Mouse (Mus musculus): ENCODE data around the gene Nhlh2.

Gene Nhlh2

DNA sequence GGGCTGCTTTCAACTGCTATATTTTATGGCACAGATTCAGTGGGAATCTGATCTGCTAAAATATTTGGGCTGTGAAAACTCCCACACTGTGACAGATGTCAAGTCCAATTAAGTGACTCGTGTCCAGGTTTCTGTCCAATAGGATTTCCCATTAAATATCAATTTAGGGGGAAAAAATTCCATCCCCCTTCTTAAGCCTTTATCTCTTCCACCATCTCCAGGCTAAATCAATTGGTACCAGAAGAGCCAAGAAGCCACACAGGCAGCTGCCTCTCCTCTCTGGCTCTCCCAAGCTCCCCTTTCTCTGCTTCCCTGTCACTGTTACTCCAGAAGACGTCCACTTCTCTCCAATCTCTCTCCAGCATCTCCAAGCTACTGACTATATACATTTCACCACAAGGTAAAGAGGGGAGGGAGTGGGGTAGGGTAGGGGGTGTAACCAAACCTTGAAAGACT is at the start of gene Nhlh2:
Gene Nhlh2 (plus strand): TSS at position 151 of the 456 bp plus-strand sequence.
- no peak for DNase-seq (ENCODE audit: low spot score)

DNA sequence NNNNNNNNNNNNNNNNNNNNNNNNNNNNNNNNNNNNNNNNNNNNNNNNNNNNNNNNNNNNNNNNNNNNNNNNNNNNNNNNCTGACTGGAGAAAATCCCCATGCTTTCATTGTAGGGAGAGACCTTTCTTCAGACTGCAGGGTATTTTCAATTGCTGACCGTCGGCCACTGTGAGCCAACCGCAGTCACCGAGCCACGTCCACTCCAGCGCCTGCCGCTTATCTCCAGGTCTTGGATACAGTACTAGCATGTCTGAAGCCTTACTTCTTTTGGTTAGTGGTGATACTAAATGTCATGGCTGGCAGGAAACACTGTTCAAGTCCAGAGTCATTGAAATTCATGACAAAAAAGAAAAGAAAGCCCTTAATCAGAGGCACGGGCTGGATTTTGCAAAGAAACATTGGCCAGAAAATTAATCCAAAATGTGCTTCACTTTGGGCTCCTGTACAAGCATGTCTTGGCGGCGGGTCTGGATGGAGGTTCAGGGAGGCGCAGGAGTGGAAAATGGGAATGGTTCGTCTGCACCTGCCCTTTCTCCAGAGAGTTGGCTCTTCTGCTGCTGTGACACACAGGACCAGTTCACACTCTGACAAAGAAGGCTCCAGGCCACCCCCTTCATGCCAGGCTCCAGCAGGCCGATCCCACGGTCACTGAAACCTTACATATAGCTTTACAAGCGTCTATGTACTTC is 48.6 kb upstream of the Nhlh2 start:
- DNase-seq (ENCODE audit: low spot score): no peak

DNA sequence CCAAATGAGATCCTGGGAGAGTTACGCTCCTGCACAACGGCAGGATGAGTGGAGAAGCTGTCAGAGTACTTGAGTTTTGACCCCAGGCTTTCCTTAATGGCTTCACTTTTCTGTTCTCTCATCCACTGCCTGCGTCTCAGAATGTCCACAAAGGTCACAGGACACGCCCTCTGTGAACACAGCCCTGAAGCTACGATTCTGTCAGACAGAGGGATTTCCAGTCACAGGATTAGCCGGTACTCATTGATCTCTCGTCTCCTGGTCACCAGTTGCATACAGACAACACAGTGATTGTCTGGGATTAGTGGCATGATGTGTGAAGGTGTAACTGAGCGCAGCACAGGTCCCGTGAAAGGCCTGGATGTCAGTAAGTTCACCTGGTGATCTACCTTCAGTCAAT is 46.4 kb upstream of the Nhlh2 start:
- no peak for DNase-seq (ENCODE audit: low spot score)

DNA sequence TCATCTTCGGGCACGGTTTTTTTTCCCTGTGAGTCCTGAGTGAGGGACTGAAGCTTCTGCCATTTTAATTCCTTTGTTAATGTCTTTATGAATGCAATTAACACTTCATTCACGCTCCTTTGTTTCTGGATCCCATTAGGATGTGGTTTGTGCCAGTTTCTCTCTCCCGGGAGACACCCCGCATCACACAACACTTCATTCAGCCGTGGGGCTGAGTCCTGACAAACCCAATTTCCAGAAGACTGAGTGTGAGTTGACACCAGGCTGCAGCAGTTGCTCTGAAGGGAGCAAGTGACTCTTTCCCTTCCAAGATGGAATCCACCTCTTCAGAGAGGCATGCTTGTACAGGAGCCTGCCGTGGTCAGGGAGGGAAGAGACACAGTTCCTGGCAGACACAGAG is 45.5 kb upstream of the Nhlh2 start:
- no peak for DNase-seq (ENCODE audit: low spot score)

DNA sequence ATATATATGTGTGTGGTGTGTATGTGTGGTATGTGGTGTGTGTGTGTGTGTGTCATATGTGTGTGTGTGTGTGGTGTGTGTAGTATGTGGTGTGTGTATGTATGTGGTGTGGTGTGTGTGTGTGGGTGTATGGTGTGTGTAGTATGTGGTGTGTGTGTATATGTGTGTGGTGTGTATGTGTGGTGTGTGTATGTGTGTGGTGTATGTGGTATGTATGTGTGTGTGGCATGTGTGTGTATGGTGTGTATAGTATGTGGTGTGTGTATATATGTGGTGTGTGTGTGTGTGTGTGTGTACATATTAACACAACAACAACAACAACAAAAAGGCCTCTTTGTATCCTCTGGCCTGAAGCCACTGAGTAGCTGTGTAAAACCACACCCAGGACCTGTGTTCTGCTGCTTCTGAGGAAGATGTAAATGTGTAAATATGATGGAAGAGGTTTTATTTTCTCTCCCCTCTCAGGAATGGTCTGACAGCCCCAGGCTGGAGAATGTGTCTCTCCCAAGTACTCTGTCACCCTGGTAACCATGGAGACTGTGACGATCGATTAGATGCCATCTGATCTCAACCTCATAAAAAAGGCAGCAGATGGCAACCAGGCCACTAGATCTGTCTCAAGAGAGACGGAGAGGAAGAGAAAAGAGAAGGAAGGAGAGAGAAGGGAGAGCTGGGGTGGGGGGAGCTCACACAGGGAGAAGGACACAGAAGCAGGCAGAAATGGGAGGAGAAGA is 42.9 kb upstream of the Nhlh2 start:
- DNase-seq (ENCODE audit: low spot score): no peak

DNA sequence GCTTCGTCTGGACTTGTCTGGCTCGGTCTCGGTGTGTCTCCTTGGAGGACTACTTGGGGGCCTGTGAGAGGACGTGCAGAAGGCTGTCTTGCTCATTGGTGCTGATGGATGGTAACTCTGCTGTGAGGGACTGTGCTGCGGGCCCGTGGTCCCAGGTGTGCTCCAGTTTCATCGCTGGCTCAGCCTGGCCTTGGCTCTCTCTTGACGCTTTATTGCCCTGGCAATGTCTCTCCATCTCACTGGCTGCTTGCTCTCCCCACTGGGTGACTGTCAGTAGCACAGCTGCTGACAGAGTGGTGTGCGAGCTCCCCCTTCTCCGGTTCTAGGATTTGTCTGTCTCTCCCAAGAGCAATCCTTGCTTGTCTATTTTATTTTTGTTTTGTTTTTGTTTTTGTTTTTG is 34.5 kb upstream of the Nhlh2 start:
- DNase-seq (ENCODE audit: low spot score): no peak

DNA sequence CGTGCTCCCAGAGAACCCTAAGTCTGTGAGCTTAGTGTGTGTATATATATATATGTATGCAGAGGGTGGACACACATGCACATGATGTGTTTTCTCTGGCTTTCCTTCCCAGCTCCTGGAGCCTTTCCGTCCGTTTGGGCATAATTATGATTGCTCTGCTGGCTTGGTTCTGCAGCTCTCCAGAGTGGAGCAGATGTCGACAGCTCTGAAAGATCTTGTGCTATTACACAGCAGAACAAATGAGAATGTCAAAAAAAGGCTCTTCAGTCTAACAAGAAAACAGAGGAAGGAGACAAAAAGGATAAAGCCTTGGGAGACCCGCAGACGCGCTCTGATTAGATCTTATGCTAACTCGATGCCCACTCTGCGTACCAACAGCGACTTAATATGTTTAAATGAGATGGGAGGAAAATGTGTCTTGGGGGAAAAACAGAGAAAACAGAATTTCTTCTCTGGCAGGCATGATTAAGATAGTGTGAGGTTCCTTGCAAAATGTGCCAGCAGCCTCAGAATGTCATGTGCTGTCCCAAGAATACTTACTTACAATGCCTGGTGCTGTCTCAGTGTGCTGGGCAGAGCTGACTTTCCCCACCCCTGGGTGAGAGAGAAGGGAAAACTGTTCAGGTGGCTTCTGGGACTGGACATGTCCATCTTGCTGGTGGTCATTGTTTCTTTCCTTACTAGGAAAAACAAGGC is 31.4 kb upstream of the Nhlh2 start:
- DNase-seq (ENCODE audit: low spot score): peak; percentile 6

DNA sequence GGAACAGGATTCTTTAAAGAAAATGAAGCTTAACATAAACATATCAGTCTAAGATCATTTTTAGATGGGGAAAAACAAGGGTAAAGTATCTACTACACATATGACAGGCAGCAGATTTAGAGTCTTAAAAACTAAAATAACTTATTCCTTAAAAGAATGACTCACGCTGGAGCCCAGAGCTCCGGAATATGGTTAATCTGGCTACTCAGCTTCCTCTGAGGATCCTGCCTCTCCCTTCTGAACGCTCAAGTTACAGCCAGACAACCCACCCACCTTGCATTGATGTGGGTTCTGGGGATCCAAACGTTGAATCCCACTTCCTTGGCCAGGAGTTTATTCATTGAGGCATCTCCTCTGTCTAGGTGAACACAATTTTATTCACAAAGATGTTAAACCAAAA is 26.0 kb upstream of the Nhlh2 start:
- DNase-seq (ENCODE audit: low spot score): no peak

- no peak for DNase-seq (ENCODE audit: low spot score)
These were observed 24.2 kb upstream of the Nhlh2 start for GRCm38 (mm10) chr3:101985634-101986033.

GRCm38 (mm10) chr3:101990136-101990535 is 19.7 kb upstream of the Nhlh2 start:
- no peak for DNase-seq (ENCODE audit: low spot score)

- no peak for DNase-seq (ENCODE audit: low spot score)
These were observed 18.8 kb upstream of the Nhlh2 start for GRCm38 (mm10) chr3:101990995-101991516.

DNA sequence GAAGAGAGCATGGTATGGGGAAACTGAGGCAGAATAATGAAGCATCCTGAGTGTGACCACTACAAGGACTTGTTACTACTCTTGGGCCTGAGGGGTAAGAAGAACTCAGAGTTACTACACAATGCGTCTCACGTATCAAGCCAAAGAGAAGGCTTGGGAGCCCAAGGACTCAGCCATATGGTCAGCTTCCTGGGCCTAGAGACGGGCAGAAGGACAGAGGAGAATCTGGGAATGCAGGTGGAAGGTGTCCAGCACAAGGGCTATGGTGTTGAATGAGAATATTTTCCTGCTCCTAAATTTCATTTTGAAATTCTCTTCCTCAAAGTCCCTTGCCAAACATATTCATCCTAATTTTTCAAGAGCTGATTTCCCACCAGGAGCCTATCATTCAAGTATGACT is 12.0 kb upstream of the Nhlh2 start:
- DNase-seq (ENCODE audit: low spot score): no peak

- DNase-seq (ENCODE audit: low spot score): no peak
These were observed 923 bp downstream of the Nhlh2 start for GRCm38 (mm10) chr3:102010681-102011317.

DNA sequence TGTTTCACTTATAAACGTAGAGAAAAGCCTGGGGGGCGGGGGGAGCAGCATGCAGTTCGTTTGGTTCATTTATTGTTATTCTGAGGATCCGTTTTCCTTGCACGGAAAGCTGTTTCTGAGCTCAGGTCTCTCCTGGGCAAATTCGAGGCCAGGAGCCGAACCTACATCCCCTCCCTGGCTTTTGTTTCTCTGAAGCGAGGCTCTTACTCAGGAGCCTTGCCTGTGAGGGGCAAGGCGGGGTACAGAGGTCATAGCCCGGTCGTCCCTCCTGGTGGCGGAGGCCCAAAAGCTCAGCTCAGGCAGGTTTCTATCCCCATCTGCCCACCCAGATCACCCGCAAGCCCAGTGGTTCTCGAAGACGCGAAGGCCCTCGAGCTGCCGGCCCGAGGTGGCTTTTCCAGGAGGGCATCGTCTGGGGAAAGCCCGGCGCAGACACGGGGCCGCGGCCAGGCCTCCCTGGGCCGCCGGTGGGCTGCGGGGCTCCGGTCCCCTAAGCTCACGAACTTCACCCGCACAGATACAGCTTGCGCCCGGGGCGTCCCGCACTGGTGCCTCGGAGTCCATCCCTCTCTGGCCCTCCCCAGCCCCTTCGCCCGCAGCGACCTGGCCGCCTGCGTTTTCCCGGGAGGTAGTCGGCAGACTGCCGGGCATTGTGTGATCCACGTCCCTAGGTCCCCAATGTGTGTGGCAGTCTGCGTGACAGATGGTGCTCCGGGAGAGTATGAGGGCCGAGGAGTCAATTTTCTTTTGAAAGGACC is 1.6 kb downstream of the Nhlh2 start:
- DNase-seq (ENCODE audit: low spot score): no peak

DNA sequence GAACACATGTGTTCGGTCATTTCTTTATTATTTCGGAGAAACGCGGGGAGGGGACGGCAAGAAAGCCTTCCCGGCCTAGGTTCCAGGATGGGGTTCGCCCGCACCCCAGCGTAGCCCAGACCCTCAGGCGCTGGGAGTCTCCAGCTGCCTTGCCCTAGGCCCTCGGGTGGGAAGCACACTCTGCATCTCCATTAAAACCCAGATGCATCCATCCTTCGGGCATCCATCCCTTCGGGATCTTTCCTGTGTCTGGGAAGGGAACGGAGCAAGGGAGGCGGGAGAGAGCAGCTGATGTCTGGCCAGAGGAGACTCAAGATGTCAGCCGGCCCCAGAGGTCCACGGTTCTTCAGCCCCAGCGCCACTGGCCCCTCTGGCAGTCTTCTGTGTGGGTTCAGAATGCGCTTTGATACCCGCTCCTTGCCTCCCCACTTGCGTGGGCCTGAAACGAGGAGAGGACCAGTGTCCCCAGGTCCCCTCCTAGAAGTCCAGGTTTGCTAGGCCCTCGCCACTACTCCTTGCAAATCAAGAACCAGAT is 2.3 kb downstream of the Nhlh2 start:
- DNase-seq (ENCODE audit: low spot score): no peak

- DNase-seq (ENCODE audit: low spot score): no peak
These were observed 2.8 kb downstream of the Nhlh2 start for GRCm38 (mm10) chr3:102012611-102013211.

DNA sequence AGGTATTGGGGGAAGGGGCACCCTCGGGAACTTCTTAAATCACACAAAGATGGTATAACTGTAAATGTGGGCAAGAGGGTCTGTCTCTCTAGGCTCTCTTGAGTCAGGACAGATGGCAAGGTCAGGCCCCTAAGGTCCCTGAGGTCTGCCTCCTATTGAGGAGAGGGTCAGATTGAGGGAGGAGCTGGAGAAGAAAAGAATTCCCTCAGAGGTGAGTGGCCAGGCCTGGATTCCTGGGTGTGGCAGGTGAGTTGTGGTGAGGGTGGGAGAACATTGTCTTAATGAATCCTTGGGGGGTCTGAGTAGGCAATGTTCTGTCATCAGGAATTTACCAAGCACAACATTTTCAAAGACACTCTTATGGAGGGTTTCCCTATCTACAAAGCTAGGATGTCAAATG is 10.7 kb downstream of the Nhlh2 start:
- no peak for DNase-seq (ENCODE audit: low spot score)

- no peak for DNase-seq (ENCODE audit: low spot score)
These were observed 12.8 kb downstream of the Nhlh2 start for GRCm38 (mm10) chr3:102022721-102023120.

- no peak for DNase-seq (ENCODE audit: low spot score)
These were observed 13.5 kb downstream of the Nhlh2 start for GRCm38 (mm10) chr3:102023337-102023736.

DNA sequence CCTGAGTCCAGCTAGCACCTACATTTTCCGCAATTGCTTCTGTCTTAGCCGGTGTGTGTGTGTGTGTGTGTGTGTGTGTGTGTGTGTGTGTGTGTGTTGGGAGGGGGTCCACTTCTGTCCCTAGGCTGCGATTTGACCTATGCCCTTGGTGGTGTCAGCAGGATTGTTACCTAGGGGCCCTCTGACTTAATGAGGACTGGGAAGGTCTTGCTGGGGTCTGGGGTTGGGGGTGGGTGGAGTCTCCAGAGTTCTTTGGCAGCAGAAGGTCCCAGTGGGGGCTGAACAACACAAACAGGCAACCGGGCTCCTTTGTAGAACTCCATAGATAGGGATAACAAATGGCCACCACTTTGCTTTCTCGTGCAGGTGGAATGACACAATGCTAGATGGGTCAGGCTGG is 14.0 kb downstream of the Nhlh2 start:
- no peak for DNase-seq (ENCODE audit: low spot score)

DNA sequence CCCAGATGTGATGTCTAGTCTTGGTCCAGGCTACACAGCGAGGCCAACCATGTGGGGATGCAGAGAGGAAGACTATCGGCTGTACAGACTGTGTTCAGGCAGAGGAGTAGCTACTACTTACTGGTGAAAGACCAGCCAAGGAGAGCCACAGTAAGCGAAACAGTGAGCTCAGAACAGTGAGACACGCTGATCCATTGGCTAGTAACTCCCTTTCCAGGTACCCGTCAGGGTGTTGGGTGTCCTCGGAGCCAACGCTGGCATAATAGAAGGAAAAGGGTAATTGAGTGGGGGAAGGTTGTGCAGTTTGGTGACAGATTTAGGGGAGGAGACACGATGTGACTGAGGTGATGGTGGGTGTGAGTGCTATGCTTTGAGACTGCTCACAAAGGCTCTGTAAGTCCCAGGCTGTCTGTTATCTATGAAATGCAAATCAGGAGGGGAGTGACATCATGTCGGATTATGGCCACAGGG is 15.1 kb downstream of the Nhlh2 start:
- DNase-seq (ENCODE audit: low spot score): no peak

All from left cerebral cortex, adult 11 months (tissue).